Mouse (Mus musculus) stomach, postnatal 0 days (tissue): ENCODE measurements around the gene Map3k9. TPM values are rescaled to one million over a fixed set of nuclear protein-coding genes. Genes with fewer than 3 reads are reported as not detected.
A peak's percentile ranks its signal among the peaks of the same experiment; 100 is the strongest.

ENCODE experiments used
- ATAC-seq: fragments of 200-750 bp; cut with Nextera tagmentation; 2 replicates; pipeline ENCODE4 v1.8.0; 2017; ENCODE audit not compliant: low FRiP score, low TSS enrichment
- DNase-seq: peaks from one replicate; pipeline ENCODE4 v3.0.0-alpha.2; 2016; ENCODE audit warnings: low spot score
- H3K27ac ChIP-seq: fragments of 300-500 bp; sonication (generic); replicated peaks from 2 replicates; pipeline ENCODE4 v1.5.1; 2014; ENCODE audit warnings: mild to moderate bottlenecking, control low read depth
- H3K27me3 ChIP-seq: fragments of 300-500 bp; sonication (generic); 2 replicates; pipeline ENCODE4 v1.6.1; 2014; ENCODE audit warnings: low read length; ENCODE audit not compliant: control insufficient read depth, insufficient read depth
- H3K36me3 ChIP-seq: fragments of 300-500 bp; sonication (generic); 2 replicates; pipeline ENCODE4 v1.6.1; 2014; ENCODE audit warnings: low read length, mixed read lengths; ENCODE audit not compliant: control insufficient read depth, insufficient read depth
- H3K4me1 ChIP-seq: fragments of 300-500 bp; sonication (generic); replicated peaks from 2 replicates; pipeline ENCODE4 v1.6.1; 2014; ENCODE audit warnings: antibody characterized with exemption; ENCODE audit not compliant: control insufficient read depth, insufficient read depth
- H3K4me2 ChIP-seq: fragments of 300-500 bp; sonication (generic); replicated peaks from 2 replicates; pipeline ENCODE4 v1.6.1; 2014; ENCODE audit warnings: low read depth, mild to moderate bottlenecking, control low read depth, moderate library complexity
- H3K4me3 ChIP-seq: fragments of 300-500 bp; sonication (generic); 2 replicates; pipeline ENCODE4 v1.5.1; 2014; ENCODE audit warnings: low read depth, low read length, control low read depth
- H3K9ac ChIP-seq: fragments of 300-500 bp; sonication (generic); 2 replicates; pipeline ENCODE4 v1.6.1; 2014; ENCODE audit warnings: mild to moderate bottlenecking, low read length, control low read depth, mixed read lengths
- H3K9me3 ChIP-seq: fragments of 300-500 bp; sonication (generic); 2 replicates; pipeline ENCODE4 v1.6.1; 2016; ENCODE audit warnings: low read length; ENCODE audit not compliant: control insufficient read depth
- CTCF ChIP-seq: IDR thresholded peaks from 2 replicates; pipeline ENCODE4 v1.5.1; 2016; ENCODE audit warnings: antibody characterized with exemption, low read depth, mild to moderate bottlenecking, moderate library complexity
- EP300 ChIP-seq: optimal IDR thresholded peaks from 2 replicates; pipeline ENCODE3; 2016; ENCODE audit warnings: antibody characterized with exemption
- WGBS: fragments of 180-500 bp; shearing (Covaris S2); extraction: QIAGEN DNeasy Blood & Tissue Kit; methylation state at CpG from one replicate; pipeline ENCODE4 v1.1.7; 2014; 5-methylcytosine and 5-hydroxymethylcytosine counted together
- polyA plus RNA-seq: library from polyadenylated mRNA; unstranded; fragments of >200 nt; fragmentation: Nextera tagmentation; extraction: Ambion mirVana; gene quantifications from 2 replicates; pipeline ENCODE4 v1.2.1, GENCODE M21; 2015

The Map3k9 gene
- polyA plus RNA-seq, 1 experiment from 2014 or later, result 3.2 TPM

- Histone ChIP-seq H3K36me3 (no peaks in the 10 kb centered on the region), H3K27ac (no peak overlapping the region), H3K9me3 (no peaks in the 10 kb centered on the region), H3K9ac (no peak overlapping the region), H3K4me2 (no peak overlapping the region), H3K4me3 (no peak overlapping the region), H3K27me3 (no peaks in the 10 kb centered on the region), H3K4me1 (no peaks in the 10 kb centered on the region)
- 68% methylated on average over 7 of the region's 7 CpGs for WGBS
- DNase-seq (no peak), ATAC-seq (no peak)
- TF ChIP-seq CTCF, result no peak
- no peak for TF ChIP-seq EP300
These were observed 90.2 kb downstream of the Map3k9 start for GRCm38 (mm10) chr12:81690751-81691150.

- 91% methylated on average over 15 of the region's 15 CpGs for WGBS
These were observed 90.9 kb downstream of the Map3k9 start for GRCm38 (mm10) chr12:81690111-81690510.

GRCm38 (mm10) chr12:81689505-81690056 lies 91.4 kb downstream of the Map3k9 start:
- no peak for TF ChIP-seq CTCF
- no peak for TF ChIP-seq EP300
- no peaks in the 10 kb centered on the region for H3K36me3 ChIP-seq
- H3K9me3 ChIP-seq, result no peaks in the 10 kb centered on the region
- no peak overlapping the region for H3K9ac ChIP-seq
- H3K27me3 ChIP-seq, result no peaks in the 10 kb centered on the region
- H3K4me1 ChIP-seq, result no peaks in the 10 kb centered on the region
- H3K27ac ChIP-seq, result no peak overlapping the region
- no peak for ATAC-seq
- H3K4me3 ChIP-seq, result no peak overlapping the region
- WGBS, result 58% methylated on average over 4 of the region's 4 CpGs
- H3K4me2 ChIP-seq, result no peak overlapping the region
- no peak for DNase-seq

More at GRCm38 (mm10) chr12:81690111-81690510, 90.9 kb downstream of the Map3k9 start:
- Histone ChIP-seq H3K36me3 (no peaks in the 10 kb centered on the region), H3K27ac (no peak overlapping the region), H3K4me2 (no peak overlapping the region), H3K27me3 (no peaks in the 10 kb centered on the region), H3K4me1 (no peaks in the 10 kb centered on the region), H3K9ac (no peak overlapping the region), H3K4me3 (no peak overlapping the region), H3K9me3 (no peaks in the 10 kb centered on the region)
- TF ChIP-seq EP300, result no peak
- no peak for TF ChIP-seq CTCF
- ATAC-seq, result no peak
- no peak for DNase-seq

- Histone ChIP-seq H3K9me3 (no peaks in the 10 kb centered on the region), H3K27me3 (no peaks in the 10 kb centered on the region), H3K9ac (no peak overlapping the region), H3K36me3 (no peaks in the 10 kb centered on the region), H3K4me3 (no peak overlapping the region), H3K4me2 (no peak overlapping the region), H3K4me1 (no peaks in the 10 kb centered on the region), H3K27ac (no peak overlapping the region)
- TF ChIP-seq CTCF (no peak), EP300 (no peak)
- ATAC-seq (no peak), DNase-seq (no peak)
- WGBS, result 75% methylated on average over 4 of the region's 4 CpGs
These were observed 92.4 kb downstream of the Map3k9 start for GRCm38 (mm10) chr12:81688537-81688936.

- Histone ChIP-seq H3K27ac (no peak overlapping the region), H3K4me1 (no peaks in the 10 kb centered on the region), H3K36me3 (no peaks in the 10 kb centered on the region), H3K9me3 (no peaks in the 10 kb centered on the region), H3K4me2 (no peak overlapping the region), H3K27me3 (no peaks in the 10 kb centered on the region), H3K9ac (no peak overlapping the region), H3K4me3 (no peak overlapping the region)
- 85% methylated on average over 5 of the region's 5 CpGs for WGBS
- no peak for ATAC-seq
- no peak for TF ChIP-seq EP300
- no peak for TF ChIP-seq CTCF
- no peak for DNase-seq
These were observed 93.1 kb downstream of the Map3k9 start for GRCm38 (mm10) chr12:81687873-81688272.

- H3K9ac ChIP-seq, result no peak overlapping the region
- H3K27me3 ChIP-seq, result no peaks in the 10 kb centered on the region
- no peaks in the 10 kb centered on the region for H3K9me3 ChIP-seq
- ATAC-seq (peak; percentile 72; the same call in 1 of the 2 replicates), DNase-seq (peak; percentile 25)
- WGBS, result 45% methylated on average over 12 of the region's 12 CpGs
- no peak overlapping the region for H3K27ac ChIP-seq
- TF ChIP-seq CTCF (no peak), EP300 (no peak)
- no peak overlapping the region for H3K4me2 ChIP-seq
- no peaks in the 10 kb centered on the region for H3K4me1 ChIP-seq
- H3K4me3 ChIP-seq, result no peak overlapping the region
- H3K36me3 ChIP-seq, result no peaks in the 10 kb centered on the region
These were observed 94.4 kb downstream of the Map3k9 start for GRCm38 (mm10) chr12:81686406-81687117.
